ENCODE assay signal across 9 mouse cellular contexts in genomic region chr4:58670107-58670905, GRCm38 (mm10).
DNase-seq lines count a peak whose midpoint lies in the region; ATAC-seq lines count a peak whose summit lies in the region.
"Had no signal": no experiment of that assay in that cellular context is flagged by ENCODE, and none has a peak within 500 bp of the region (broad histone marks: within the 10 kb centered on the region; RNA-seq: fewer than 3 reads in every experiment).

No protein-coding gene starts in this region.

- no peak overlapping the region for H3K27ac ChIP-seq in heart, embryonic 16.5 days (ENCODE audit: low read length)
- H3K27ac ChIP-seq in embryonic facial prominence, embryonic 15.5 days (replicated peaks): peak overlapping the region; percentile 84
- peak overlapping the region; percentile 52 for H3K27ac ChIP-seq in kidney, embryonic 14.5 days (ENCODE audit: low read depth, low read length)
- H3K27ac ChIP-seq in neural tube, embryonic 11.5 days (ENCODE audit: low read depth, low read length): no peak overlapping the region

- no peak for ATAC-seq in heart, embryonic 16.5 days (replicated peaks; ENCODE audit: extremely low read depth, insufficient read depth, low FRiP score)
- peak; percentile 44; the same call in 1 of the 2 replicates for ATAC-seq in embryonic facial prominence, embryonic 15.5 days (ENCODE audit: insufficient number of reproducible peaks, low FRiP score, low TSS enrichment, low read depth)
- ATAC-seq in kidney, embryonic 14.5 days (ENCODE audit: low FRiP score, low TSS enrichment): peak; percentile 50; the same call in 1 of the 2 replicates
- peak; percentile 26; the same call in 1 of the 2 replicates for ATAC-seq in neural tube, embryonic 11.5 days (ENCODE audit: insufficient read depth, low FRiP score, low TSS enrichment)
- ATAC-seq in CD4-positive, CD25-positive, alpha-beta regulatory T cell, adult 4 months: no peak

- no peak overlapping the region for H3K9ac ChIP-seq in heart, embryonic 16.5 days (ENCODE audit: low read length)
- no peak overlapping the region for H3K9ac ChIP-seq in embryonic facial prominence, embryonic 15.5 days
- H3K9ac ChIP-seq in kidney, embryonic 14.5 days (ENCODE audit: low read depth, low read length): no peak overlapping the region
- H3K9ac ChIP-seq in neural tube, embryonic 11.5 days (ENCODE audit: low read length): no peak overlapping the region

- no peak overlapping the region for H3K4me3 ChIP-seq in heart, embryonic 16.5 days (ENCODE audit: low read length)
- 0 out of 2 replicates have a peak overlapping the region, but pooled peaks have one; percentile 4 for H3K4me3 ChIP-seq in embryonic facial prominence, embryonic 15.5 days (replicated peaks)
- H3K4me3 ChIP-seq in kidney, embryonic 14.5 days (ENCODE audit: low read length): no peak overlapping the region
- H3K4me3 ChIP-seq in neural tube, embryonic 11.5 days (ENCODE audit: low read depth, low read length): no peak overlapping the region
- H3K4me3 ChIP-seq: erythroblast, embryonic 14.5 days had no signal

- 53% methylated on average over 15 of the region's 15 CpGs for WGBS in heart, embryonic 16.5 days
- WGBS in embryonic facial prominence, embryonic 15.5 days: 12% methylated on average over 15 of the region's 15 CpGs
- WGBS in kidney, embryonic 14.5 days: 24% methylated on average over 15 of the region's 15 CpGs
- WGBS in neural tube, embryonic 11.5 days: 23% methylated on average over 15 of the region's 15 CpGs

- H3K27me3 ChIP-seq in heart, embryonic 16.5 days (ENCODE audit: control insufficient read depth, insufficient read depth, low read length): no peaks in the 10 kb centered on the region
- no peaks in the 10 kb centered on the region for H3K27me3 ChIP-seq in embryonic facial prominence, embryonic 15.5 days
- H3K27me3 ChIP-seq in kidney, embryonic 14.5 days (ENCODE audit: control insufficient read depth, insufficient read depth, low read length): no peaks in the 10 kb centered on the region
- H3K27me3 ChIP-seq in neural tube, embryonic 11.5 days (ENCODE audit: control insufficient read depth, insufficient read depth, low read length): no peaks in the 10 kb centered on the region

- peaks cover 2% of the 10 kb centered on the region; the same call in 1 of the 2 replicates for H3K4me1 ChIP-seq in heart, embryonic 16.5 days (ENCODE audit: control insufficient read depth, insufficient read depth, low read length)
- peaks cover 37% of the 10 kb centered on the region for H3K4me1 ChIP-seq in embryonic facial prominence, embryonic 15.5 days
- H3K4me1 ChIP-seq in kidney, embryonic 14.5 days (ENCODE audit: control insufficient read depth, insufficient read depth, low read length): peaks cover 15% of the 10 kb centered on the region
- peaks cover 8% of the 10 kb centered on the region; the same call in 1 of the 2 replicates for H3K4me1 ChIP-seq in neural tube, embryonic 11.5 days (ENCODE audit: control insufficient read depth, insufficient read depth, low read length)

- no peaks in the 10 kb centered on the region for H3K36me3 ChIP-seq in heart, embryonic 16.5 days (ENCODE audit: control insufficient read depth, insufficient read depth)
- no peaks in the 10 kb centered on the region for H3K36me3 ChIP-seq in embryonic facial prominence, embryonic 15.5 days
- no peaks in the 10 kb centered on the region for H3K36me3 ChIP-seq in kidney, embryonic 14.5 days (ENCODE audit: control insufficient read depth, insufficient read depth, low read length)
- no peaks in the 10 kb centered on the region for H3K36me3 ChIP-seq in neural tube, embryonic 11.5 days (ENCODE audit: control insufficient read depth, insufficient read depth, low read length)

- H3K9me3 ChIP-seq in heart, embryonic 16.5 days (replicated peaks; ENCODE audit: control insufficient read depth, low read length): no peaks in the 10 kb centered on the region
- H3K9me3 ChIP-seq in embryonic facial prominence, embryonic 15.5 days (replicated peaks): no peaks in the 10 kb centered on the region
- H3K9me3 ChIP-seq in kidney, embryonic 14.5 days (ENCODE audit: control insufficient read depth, low read length): no peaks in the 10 kb centered on the region
- H3K9me3 ChIP-seq in neural tube, embryonic 11.5 days (ENCODE audit: control insufficient read depth, low read length): no peaks in the 10 kb centered on the region

- no peak for DNase-seq in heart, postnatal 36 days
- peak; percentile 61 for DNase-seq in neural tube, embryonic 11.5 days (ENCODE audit: low spot score)
- DNase-seq in adrenal gland, postnatal 25 days: no peak
- no peak for DNase-seq in adrenal gland, postnatal 36 days

- intact Hi-C loops in heart, postnatal 36 days (cut with DNase I): no loop called here

- peak overlapping the region; percentile 28; the same call in 1 of the 2 replicates for H3K4me2 ChIP-seq in heart, embryonic 16.5 days (ENCODE audit: low read depth, low read length)
- peak overlapping the region; percentile 35 for H3K4me2 ChIP-seq in embryonic facial prominence, embryonic 15.5 days (replicated peaks)
- H3K4me2 ChIP-seq in kidney, embryonic 14.5 days (replicated peaks; ENCODE audit: low read depth, low read length): peak overlapping the region; percentile 23; the same call in 1 of the 2 replicates
- peak overlapping the region; percentile 24 for H3K4me2 ChIP-seq in neural tube, embryonic 11.5 days (ENCODE audit: low read depth)

Comparison
In these comparisons a context has a peak if more than half of its experiments do, and no peak if none do; other contexts are left out.
1. ATAC-seq: peak in embryonic facial prominence, embryonic 15.5 days (single experiment), kidney, embryonic 14.5 days (single experiment) and neural tube, embryonic 11.5 days (single experiment); none in heart, embryonic 16.5 days (single experiment) and CD4-positive, CD25-positive, alpha-beta regulatory T cell, adult 4 months (single experiment).
2. H3K27ac ChIP-seq: peak in embryonic facial prominence, embryonic 15.5 days (single experiment) and kidney, embryonic 14.5 days (single experiment); none in heart, embryonic 16.5 days (single experiment) and neural tube, embryonic 11.5 days (single experiment).
3. Peak in every context shown above with its lines, with median percentiles within 50 percentile points of each other: H3K4me2 ChIP-seq.